Mouse (Mus musculus) left cerebral cortex, postnatal 25 days (tissue): ENCODE results near the gene Phlpp1. TPM values are rescaled to one million over a fixed set of nuclear protein-coding genes. Genes with fewer than 3 reads are reported as not detected.
A peak's percentile ranks its signal among the peaks of the same experiment; 100 is the strongest.
"Not testable (repeated sequence)": the region's sequence is repeated elsewhere in the genome, so short reads cannot be mapped to it uniquely, and the experiment has no call there.

Source experiments
- DNase-seq, 2 experiments: peaks; one replicate each; pipeline ENCODE4 v3.0.0; 2022; ENCODE audit warnings: low spot score in 2 of 2, mixed read lengths in 1 of 2
- intact Hi-C: fragments of 180-260 bp; cut with DNase I; formaldehyde crosslinking; loops from one replicate; pipeline ENCODE4 v1.15.1; 2025
- total RNA-seq, 2 experiments: library from RNA; stranded (reverse); gene quantifications; 2 replicates each; pipeline ENCODE4 v1.2.3; 2021

Gene Phlpp1
- total RNA-seq, 2 experiments from 2014 or later, result 60.2 to 64.6 TPM

DNA sequence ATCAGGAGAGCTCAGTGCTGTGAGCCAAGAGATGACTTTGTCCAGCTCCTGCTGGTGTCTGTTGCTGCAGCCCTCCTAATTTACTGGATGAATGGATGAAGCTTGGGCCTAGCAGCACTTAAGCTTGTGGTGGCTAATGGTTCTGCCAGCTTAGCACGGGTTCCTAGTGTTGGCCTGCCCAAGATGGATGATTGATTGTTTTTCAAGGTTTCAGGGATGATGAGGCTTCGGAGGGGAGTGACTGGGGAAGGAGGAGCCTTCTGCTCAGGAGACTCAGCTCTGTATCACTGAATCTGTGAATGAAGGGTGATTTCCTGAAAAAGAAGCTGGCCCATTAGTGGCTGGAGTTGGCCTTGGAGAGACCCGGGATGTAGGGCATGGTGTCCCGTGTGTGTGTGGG lies 105.7 kb downstream of the Phlpp1 start:
- intact Hi-C loops, result loop anchor here (10.0 kb wide), 1 partner anchor 102 kb away; the partner anchor contains the start of gene Phlpp1
- DNase-seq, result no peak

DNA sequence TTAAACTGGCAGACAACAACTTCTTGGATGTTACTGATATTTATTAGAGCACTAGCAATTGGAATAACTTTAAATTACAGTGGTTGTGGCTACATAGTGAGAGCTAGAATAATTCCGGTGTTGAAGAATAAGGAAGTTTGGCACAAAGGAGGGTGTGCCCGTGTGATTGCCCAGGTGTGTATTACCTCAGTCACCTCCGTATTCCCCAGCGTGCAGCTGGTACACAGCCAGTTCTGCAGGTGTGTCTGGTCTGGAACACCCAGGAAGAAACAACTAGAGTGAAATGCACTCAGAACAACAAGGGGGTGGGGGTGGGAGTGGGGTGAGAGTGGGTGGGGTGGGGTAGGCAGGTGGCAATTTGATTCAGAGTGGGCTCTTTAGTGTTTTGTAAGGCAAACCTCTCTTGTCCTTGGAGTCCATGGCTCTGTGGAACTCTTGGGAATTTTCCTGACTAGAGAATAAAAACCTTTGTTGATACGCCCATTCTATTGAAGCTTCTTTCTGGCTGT lies 107.1 kb downstream of the Phlpp1 start:
- no peak for DNase-seq
- intact Hi-C loops, result loop anchor here (10.0 kb wide), 1 partner anchor 104 kb away; the partner anchor contains the start of gene Phlpp1

DNA sequence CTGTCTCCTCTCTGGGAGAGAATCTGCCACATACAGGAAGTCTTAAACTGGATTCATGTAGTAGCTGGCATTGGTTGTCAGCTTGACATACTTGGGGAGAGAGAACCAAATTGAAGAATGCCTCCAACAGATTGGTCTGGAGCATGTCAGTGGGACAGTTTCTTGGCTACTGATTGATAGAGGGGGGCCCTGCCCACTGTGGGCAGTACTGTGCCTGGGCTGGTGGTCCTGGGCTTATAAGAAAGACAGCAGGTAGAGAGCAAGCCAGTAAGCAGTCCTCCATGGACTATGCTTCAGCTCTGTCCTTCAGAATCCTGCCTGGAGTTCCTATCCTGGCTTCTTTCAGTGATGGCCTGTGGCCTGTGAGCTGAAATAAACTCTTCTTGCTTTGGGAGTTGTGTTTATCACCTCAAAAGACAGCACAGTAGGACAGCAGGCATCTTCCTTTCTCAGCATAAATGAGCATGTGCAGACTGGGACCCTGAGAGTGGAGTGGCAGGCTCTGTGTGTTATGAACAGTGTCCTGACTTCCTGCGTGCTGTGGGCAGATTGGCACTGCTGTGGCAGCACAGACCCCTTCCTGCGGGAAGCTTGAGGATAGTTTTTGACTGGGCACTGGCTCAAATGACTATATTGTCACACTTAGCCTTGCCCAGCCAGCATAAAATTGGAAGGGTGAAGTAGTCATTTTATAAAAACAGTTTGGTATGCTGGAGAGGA lies 108.0 kb downstream of the Phlpp1 start:
- DNase-seq, result no peak
- intact Hi-C loops, result loop anchor here (10.0 kb wide), 1 partner anchor 105 kb away; the partner anchor contains the start of gene Phlpp1

DNA sequence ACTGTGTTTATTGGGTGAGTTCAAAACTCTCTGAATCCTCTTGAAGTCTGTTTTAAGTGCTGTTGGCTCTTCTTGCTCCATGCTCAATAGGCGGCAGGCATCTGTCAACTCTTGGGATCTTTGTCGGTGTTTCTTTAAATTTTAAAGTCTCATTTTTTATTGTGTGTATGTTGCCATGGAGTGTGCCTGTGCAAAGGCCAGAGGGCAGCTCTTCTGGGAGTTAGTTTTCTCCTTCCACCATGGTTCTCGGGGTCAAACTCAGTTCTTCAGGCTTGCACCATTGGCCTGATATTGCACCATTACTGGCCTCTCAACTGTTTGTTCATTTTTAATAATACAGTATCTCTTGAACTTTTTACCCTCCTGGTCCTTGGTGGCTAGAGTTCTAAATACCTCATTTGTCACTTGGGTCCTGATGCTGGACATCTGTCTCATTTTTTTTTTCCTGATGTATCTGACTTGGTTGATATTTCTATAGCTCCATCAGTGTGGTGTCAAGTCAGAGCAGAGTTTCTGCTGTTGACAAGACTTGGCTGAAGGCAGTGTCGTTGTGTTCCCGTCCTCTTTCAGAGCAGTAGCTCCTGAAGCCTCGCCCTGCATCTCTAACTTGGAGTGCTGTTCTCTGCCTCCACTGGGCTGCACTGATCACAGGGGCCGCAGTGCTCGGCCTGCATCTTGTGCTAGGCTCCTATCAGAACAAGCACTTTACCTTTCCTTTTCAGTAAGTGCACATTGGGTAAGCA lies 108.8 kb downstream of the Phlpp1 start:
- DNase-seq, result no peak
- intact Hi-C loops, result no loop called here

DNA sequence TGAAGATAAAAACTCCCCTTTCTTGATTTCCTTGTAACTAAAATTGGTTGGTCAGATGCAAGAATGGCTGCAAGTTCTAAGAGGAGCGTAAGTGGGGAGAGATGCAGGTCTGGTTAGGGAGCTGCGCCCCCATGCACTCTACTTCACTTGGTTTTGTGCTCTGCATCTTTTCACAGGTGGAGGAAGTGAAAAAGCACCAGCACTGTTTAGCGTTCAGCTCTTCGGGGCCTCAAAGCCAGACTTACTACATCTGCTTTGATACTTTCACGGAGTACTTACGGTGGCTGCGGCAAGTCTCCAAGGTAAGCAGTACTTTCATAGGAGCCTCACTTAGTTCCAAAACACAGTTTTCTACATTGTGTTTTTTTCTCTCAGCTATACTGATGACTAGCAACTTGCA lies 115.3 kb downstream of the Phlpp1 start:
- no peak for DNase-seq
- intact Hi-C loops, result no loop called here

DNA sequence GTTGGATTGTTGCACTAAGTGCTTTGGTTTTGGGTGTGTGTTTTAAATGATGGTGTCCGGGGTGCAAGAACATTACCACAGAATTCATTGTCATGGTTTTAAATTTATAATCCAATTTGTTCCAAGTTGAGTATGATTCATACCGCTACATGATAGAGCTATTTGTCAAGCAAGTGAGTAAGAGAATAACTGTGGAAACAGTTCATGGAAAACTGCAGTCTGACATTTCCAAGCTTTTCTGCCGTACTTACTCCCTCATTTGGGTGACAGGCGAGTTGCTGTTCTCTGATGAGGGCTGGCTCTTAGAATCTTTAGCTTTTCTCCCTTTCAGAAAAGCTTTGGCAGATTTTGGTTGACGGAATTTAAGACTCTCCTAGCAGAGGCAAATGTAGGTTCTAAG lies 117.5 kb downstream of the Phlpp1 start:
- intact Hi-C loops, result no loop called here
- DNase-seq, result peak in 1 of 2 experiments; percentile 66

DNA sequence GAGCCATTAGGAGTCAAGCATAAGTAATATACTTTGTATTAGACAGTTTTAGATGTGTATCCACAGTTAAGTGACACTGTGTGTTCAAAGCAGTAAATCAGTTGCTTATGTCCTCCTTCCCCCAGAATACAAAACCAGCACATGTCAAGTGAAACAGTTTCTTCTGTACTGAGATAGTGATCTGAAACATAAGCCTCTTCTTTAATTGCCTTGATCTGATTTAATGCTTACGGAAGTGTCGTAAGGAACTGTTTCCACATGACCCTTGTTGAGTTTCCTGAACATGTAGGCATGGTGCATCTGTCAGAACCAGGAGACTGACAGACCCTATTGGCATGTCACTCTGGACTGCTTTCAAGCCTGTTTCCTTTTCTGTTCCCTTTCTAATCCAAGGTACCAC lies 118.0 kb downstream of the Phlpp1 start:
- intact Hi-C loops, result no loop called here

DNA sequence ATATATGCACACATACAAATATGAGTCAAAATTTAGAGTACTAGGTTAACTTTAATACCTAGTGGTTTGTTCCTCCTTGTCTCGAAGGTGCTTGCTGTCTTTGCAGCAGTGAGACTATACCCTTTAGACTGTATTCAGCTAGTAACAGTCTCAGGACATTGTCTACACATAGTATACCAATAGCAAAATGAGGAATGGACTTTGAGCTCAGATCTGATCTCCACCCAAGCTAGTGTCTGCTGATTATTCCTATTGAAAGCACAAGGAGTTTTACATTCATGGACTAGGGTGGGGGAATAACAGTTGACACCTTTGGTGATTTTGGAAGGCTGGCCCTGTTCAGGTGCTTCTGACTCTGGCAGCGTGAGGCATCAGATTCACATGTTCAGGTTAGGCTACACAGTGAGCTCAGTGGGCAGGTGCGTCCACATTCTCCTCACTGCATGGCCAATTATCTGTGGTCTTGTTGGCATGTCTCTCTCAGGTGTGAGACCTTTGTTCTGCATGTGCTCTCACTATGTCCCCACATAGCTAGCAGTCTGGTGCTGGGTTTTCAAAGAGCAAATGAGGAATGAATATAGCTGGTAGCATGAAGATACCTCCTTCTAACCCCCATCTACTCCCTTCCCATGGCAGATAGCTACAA lies 138.0 kb downstream of the Phlpp1 start:
- no peak for DNase-seq
- intact Hi-C loops, result no loop called here

More for the DNA sequence above, 118.0 kb downstream of the Phlpp1 start:
- DNase-seq, result no peak

DNA sequence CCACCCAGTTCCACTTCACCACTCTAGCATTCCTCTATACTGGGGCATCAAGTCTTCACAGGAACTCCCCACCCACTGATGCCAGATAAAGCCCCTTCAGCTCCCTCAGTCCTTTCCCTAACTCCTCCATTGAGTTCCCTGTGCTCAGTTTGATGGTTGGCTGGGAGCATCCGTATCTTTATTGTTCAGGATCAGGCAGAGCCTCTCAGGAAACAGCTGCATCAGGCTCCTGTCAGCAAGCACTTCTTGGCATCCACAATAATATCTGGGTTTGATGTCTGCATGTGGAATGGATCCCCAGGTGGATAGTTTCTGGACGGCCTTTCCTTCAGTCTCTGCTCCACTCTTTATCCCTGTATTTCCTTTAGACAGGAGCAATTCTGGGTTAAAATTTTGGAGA lies 138.7 kb downstream of the Phlpp1 start:
- intact Hi-C loops, result no loop called here
- DNase-seq, result no peak

DNA sequence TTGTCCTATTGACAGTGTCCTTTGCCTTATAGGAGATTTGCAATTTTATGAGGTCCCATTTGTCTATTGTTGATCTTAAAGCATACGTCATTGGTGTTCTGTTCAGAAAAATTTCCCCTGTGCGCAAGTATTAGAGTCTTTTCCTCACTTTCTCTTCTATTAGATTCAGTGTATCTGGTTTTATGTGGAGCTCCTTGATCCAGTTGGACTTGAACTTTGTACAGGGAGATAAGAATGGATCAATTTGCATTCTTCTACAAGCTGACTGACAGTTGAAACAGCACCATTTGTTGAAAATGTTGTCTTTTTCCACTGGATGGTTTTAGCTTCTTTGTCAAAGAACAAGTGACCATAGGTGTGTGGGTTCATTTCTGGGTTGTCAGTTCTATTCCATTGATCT lies 140.3 kb downstream of the Phlpp1 start:
- intact Hi-C loops, DNase-seq: not testable (repeated sequence)

DNA sequence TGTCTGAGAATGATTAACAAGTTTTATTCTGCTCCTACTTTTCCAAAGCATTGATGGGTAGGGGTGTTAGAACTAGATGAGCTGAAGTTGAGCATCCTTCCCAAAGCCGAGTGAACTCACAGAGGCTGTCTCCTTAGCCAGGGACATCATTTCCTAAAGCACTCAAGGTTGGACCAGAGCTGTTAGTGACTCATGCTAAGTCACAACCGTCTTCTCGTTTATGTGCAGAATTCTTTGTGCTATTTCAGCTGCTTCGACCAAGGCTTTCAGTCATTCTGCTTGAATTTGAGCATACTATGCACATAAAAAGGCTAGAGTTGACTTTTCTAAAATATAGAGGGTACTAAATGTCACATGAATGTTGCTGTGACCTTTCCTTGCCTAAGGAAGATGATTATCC lies 142.9 kb downstream of the Phlpp1 start:
- DNase-seq, result peak in 1 of 2 experiments; percentile 40
- intact Hi-C loops, result no loop called here

DNA sequence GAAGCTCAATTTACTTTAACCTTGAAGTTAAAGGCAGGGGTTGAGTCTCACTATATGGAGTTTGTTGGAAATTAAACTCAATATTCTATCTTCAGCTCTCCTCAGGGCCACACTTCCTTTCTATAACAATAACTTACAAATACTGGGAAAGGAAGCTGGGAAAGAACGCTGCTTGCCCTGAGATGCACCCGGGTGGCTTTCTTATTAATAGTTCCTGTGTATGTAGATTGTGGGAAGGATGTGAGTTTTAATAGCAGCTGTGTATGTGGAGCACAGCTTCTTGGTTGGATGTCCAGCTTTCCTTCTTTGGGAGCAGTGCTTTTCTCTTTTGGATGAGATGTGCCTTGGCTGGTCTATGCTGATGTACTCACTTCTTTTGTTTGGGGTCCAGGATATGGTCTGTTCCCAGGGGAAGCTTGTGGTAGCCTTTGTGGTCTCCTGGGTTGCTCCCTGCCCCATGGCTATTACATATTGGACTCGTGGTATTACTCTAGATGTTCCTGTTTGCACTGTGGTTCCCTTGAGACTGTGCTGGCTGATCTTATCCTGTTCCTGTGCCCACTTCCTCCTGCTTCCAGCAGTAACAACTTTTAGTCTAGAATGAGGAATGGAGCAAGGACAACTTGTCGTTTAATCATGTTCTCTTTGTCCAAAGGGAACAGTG lies 145.2 kb downstream of the Phlpp1 start:
- intact Hi-C loops, result no loop called here
- no peak for DNase-seq

DNA sequence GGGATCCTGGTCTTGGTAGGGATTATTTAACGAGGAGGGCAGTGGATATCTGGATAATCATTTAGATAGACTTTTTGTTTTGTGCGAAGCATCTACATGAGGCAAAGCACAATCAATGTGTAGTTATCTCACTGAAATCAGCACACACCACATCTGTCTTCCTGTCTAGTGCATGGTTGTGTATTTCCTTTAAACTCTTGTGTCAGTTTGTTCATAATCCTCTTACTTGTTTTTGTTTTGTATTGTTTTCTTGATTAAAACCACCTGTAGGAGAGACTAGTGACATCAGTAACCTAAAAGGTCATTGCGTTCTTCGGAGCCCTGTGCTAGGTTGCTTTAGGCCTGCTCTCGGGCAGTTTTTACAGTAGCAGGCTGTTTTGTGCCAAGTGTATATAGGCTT lies 146.8 kb downstream of the Phlpp1 start:
- intact Hi-C loops, result no loop called here
- DNase-seq, result no peak

DNA sequence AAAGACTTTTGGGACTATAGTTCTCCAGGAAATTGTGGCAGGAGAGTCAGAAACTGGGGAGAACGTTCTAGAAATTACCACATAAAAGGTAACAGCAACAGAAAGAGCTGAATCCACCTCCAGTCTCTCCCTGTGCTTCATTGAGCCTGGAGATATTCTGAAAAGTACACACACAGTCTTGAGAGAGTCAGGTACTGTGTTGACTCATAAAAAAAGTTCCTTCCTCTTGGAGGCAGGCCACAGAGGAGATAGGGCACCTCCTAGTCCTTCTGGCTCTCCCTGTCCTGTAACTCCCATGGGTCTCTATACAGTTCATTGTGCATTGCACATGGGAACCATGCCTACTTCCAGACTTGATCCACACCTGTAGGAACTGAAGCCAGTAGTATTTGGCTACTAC lies 149.0 kb downstream of the Phlpp1 start:
- intact Hi-C loops, result no loop called here
- no peak for DNase-seq

DNA sequence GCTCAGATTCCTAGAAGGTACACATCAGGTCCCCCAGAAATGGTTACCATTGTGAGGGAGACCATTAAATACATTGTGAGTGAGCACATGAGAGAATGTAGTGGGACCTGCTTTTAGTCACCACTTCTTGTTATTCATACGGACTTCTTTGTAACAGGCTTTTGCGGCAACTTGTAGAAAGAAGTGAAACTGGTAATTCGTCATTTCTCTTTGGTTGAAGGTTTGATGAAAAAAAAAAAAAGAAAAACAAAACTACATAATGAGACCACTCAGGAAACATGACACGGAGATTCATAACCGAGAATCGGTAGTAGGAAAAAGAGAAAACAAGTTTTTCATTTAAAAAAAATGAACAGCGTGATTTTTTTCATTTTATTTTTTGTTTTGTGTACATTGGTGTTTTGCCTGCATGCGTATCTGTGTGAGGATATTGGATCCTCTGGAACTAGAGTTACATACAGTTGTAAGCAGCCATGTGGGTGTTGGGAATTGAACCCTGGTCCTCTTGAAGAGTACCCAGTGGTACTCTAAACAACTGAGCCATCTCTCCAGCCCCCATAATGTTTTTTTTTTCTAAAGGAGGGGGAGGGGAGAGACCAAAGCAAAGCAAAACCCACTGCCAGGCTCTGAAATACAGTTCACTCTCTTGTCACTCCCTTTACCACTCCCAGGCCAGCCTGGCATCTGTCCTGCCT lies 150.0 kb downstream of the Phlpp1 start:
- DNase-seq, result no peak
- intact Hi-C loops, result no loop called here

DNA sequence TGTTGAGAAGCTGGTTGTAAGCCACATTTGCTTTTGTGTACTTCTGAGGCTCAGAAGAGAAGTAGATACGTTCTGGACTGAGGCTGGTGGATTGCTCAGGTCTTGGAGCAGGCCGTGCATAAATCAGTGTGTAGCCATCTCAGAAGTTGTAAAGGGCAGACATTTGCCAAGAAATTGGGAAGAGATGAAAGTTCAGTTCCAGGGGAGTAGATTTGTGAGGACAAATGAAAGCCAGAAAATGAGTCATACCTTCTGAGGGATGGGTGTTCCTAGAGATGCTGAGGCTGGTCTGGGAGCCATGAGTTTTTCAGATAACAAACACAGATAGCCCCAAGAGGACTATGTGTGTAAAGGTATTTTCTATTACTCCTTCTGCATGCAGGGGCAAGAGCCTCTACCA lies 155.1 kb downstream of the Phlpp1 start:
- intact Hi-C loops, result no loop called here
- DNase-seq, result no peak

DNA sequence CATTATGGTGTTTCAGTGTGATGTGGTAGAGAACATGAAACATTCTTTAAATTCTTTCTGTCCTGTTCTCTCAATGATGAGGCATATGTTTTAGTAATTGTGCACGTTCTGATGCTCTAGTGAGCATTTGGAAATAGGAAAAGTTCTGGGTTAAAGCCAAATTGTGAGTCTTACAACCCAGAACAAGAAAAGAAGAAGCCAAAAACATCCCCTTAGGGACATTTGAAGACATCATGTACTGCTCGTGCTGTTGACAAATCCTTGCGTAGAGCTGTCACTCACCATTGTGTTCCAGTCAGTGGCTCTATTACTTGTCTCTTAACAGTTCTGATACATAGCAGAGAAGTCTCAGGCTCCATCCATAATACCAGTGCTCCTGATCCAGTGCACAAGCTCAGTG lies 170.5 kb downstream of the Phlpp1 start:
- no peak for DNase-seq
- intact Hi-C loops, result no loop called here

DNA sequence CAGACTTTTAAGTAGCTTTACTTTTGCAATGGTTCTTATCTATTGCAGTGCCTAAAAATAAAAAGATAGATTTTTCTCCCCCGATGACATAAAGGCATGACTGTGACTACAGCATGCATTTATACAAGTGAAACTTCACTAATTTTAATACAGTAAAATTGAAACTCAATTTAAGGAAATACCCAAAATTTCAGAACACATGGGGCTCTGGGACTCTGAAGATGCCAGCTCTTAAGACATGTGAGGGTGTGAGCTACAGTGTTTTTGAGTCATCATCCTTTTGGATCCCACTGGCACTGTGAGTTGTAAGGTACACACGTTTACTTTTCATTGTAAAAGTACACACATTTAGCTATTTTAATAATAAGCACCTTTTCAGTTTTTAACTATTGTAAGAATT lies 173.7 kb downstream of the Phlpp1 start:
- intact Hi-C loops, result no loop called here
- DNase-seq, result no peak

DNA sequence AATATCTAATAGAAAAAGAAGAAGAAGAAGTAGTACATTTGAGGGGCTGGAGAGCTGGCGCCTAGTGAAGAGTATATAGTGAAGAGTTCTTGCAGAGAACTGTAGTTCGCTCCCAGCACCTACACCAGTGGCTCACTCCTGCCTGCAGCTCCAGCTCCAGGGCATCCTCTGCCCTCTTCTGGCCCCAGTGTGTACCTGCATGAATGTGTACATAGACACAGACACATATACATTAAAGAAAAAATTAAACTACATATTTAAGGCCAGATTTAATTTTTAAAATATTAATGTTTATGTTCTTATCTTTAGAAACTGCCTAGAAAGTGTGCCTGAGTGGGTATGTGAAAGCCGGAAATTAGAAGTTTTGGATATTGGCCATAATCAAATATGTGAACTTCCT lies 175.2 kb downstream of the Phlpp1 start:
- no peak for DNase-seq
- intact Hi-C loops, result no loop called here
